Mouse (Mus musculus) embryonic stem cell, embryonic (primary cell): ENCODE measurements around the gene Nudt21.

Experiments
- CTCF ChIA-PET, 4 experiments: fragments of 300-600 bp in 2 of 4; fragments of 350-600 bp in 2 of 4; sonication (Branson Sonifier 250); formaldehyde crosslinking; loops; one replicate each; lab custom pipeline; 2022; ENCODE audit warnings: inconsistent platforms in 2 of 4; lab: Charles Lee
- POLR2A ChIA-PET, 4 experiments: fragments of 300-600 bp in 2 of 4; fragments of 350-600 bp in 2 of 4; sonication (Branson Sonifier 250); formaldehyde crosslinking; loops; one replicate each; lab custom pipeline; 2022; ENCODE audit warnings: antibody characterized with exemption in 4 of 4, inconsistent platforms in 1 of 4; lab: Charles Lee

Gene Nudt21

DNA sequence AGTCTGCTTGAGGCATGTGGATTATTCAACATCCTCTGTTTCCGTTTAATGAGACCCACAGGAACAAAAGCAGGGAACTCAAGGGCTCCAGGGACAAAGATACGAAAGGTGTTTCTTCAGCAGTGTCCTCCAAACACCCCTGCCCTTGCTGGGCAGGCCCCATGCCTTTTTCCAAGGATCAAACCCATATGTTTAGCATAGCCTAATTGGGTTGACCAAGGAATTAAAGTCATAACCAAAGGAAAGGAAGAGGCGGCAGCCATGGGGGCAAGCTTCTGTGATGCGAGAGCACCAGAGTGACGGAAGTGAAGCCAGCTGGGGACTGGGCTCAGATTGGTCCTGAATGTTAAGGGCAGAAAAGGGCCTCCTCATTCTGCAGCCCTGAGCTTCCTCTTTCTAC, 64.6 kb downstream of the Nudt21 start:
- ChIA-PET POLR2A (no interaction called here), CTCF (no interaction called here)

DNA sequence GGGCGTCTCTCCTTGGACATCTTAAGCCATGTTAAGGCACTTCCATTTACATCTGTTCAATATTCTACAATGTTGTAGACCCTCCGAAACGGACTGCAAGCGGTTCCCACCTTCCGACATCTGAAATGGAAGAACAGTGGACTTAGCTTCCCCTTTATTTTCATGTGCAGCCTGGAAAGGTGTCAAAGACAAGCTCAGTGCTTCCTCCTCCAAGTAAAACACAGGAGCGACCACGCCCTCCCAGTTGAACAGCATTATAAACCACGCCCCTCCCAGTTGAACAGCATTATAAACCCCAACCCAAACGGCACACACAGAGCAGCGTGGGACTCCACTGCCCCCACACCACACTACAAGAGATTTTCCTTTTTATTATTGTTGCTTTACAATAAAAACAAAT, 65.4 kb downstream of the Nudt21 start:
- ChIA-PET POLR2A (no interaction called here), CTCF (interaction anchor here in 1 of 4 experiments (0.5 kb wide), 1 partner anchor 133 kb away, joined by 5 read pairs; no protein-coding TSS in a partner anchor)

DNA sequence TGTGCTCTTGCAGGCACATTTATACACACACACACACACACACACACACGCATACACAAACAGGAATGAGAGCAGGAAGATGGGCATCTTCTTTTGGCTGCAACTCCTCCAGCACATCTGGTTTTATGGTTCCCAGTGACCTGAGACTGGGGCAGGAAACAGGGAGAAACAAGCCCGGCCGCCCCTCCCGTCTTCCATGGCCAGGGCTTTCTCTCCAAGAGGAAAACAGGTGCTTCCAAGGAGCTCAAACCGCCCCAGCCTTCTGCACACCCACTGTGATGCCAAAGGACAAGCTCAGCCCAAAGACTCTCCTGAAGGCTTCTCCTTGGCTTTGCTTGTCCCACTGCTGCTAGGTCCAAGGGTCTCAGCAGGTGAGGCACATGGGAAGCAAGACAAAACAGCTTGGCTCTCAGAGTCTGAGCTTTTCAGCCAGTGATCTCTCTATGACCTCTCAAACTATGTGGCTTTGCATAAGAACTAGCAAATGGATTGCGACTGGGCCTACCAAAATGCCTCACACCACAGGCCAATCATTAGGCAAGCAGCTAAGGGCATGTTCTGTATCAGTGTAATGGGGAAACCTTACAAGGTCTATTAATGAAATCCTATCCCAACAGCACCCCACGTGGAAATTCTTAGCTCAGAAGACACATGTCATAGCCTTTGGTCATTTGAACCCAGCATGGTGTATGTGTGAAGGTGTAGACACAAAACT, 67.0 kb downstream of the Nudt21 start:
- ChIA-PET CTCF (no interaction called here), POLR2A (interaction anchor here in 1 of 4 experiments (0.7 to 1.2 kb wide), 2 partner anchors 17 to 172 kb away, joined by 4 read pairs; no protein-coding TSS in a partner anchor)

DNA sequence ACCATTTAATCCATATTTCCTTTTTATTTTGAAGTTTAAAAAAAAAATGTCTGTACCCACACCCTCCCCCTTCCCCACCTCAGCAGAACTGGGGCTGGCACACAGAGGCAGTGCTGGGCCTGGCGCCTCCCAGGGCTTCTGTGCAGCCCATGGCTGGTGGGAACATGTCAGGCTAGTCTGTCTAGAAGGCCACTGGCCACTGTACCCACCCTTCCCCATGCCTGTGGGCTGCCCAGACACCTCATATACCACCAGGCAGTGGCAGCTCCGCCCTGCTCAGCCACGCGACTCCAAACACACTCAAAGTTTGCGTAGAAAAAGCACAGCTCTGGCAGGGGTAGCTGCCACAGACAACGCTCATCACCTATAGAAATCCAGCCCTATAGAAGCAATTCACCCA, 68.5 kb downstream of the Nudt21 start:
- ChIA-PET POLR2A (no interaction called here), CTCF (no interaction called here)
